Mouse (Mus musculus): ENCODE results near the gene Zfp953. TPM values are rescaled to one million over a fixed set of nuclear protein-coding genes. Genes with fewer than 3 reads are reported as not detected.
"Not testable (repeated sequence)": the region's sequence is repeated elsewhere in the genome, so short reads cannot be mapped to it uniquely, and the experiment has no call there.

Gene Zfp953
- 1 to 10 TPM; 1.1 to 1.2 TPM for total RNA-seq (2021)
- long read RNA-seq, experiment 1 = 0 reads
- long read RNA-seq, experiment 2 = 0 reads

- H3K27ac ChIP-seq = peak within 1 kb of the TSS; percentile 92
- H3K4me3 ChIP-seq = peak within 1 kb of the TSS; percentile 90
- intact Hi-C loops (cut with DNase I) = loop anchor here (1.0 to 5.0 kb wide), 2 partner anchors 27 to 42 kb away; no protein-coding TSS in a partner anchor
- peak; percentile 89 for DNase-seq
- peak; percentile 11; the same call in 1 of the 2 replicates for TF ChIP-seq CTCF (IDR thresholded peaks at IDR 0.05)
These were observed at the start of gene Zfp953, which contains the start of gene Gm28044 for GRCm38 (mm10) chr13:67360131-67360744. Gene Zfp953, minus strand, starts transcription at chr13:67360605. Gene Gm28044, minus strand, starts transcription at chr13:67360536.

- Histone ChIP-seq H3K27ac (peak within 1 kb of the TSS; percentile 77), H3K4me3 (peak within 1 kb of the TSS; percentile 84)
- intact Hi-C loops (cut with DNase I) = loop anchor here (10.0 kb wide), 1 partner anchor 225 kb away; the partner anchor contains the start of gene Rsl1
- peak; percentile 76 for DNase-seq
These were observed 38.9 kb upstream of the Zfp953 start, which contains the start of gene Zfp429 for GRCm38 (mm10) chr13:67399183-67399903. Gene Zfp429, minus strand, starts transcription at chr13:67399819.

GRCm38 (mm10) chr13:67376255-67376654 is 15.8 kb upstream of the Zfp953 start:
- H3K4me3 ChIP-seq; DNase-seq; intact Hi-C loops (cut with DNase I): not testable (repeated sequence)

GRCm38 (mm10) chr13:67375050-67375911 is 14.9 kb upstream of the Zfp953 start, which contains the start of the genes Gm28041 and Zfp456:
Gene Gm28041, minus strand, starts transcription at chr13:67375733.
Gene Zfp456, minus strand, starts transcription at chr13:67375810.
- Histone ChIP-seq H3K27ac (peak within 1 kb of the TSS; percentile 65), H3K4me3 (peak within 1 kb of the TSS; percentile 73)
- intact Hi-C loops (cut with DNase I) = not testable (repeated sequence)
- peak; percentile 61 for DNase-seq

More at GRCm38 (mm10) chr13:67376255-67376654, 15.8 kb upstream of the Zfp953 start:
- H3K27ac ChIP-seq = not testable (repeated sequence)

GRCm38 (mm10) chr13:67351854-67352253 is 8.6 kb downstream of the Zfp953 start:
- intact Hi-C loops (cut with DNase I) = no loop called here
- DNase-seq = no peak
- no peak overlapping the region for H3K27ac ChIP-seq
- TF ChIP-seq CTCF (IDR thresholded peaks at IDR 0.05) = no peak
- H3K4me3 ChIP-seq = no peak overlapping the region

GRCm38 (mm10) chr13:67343422-67343821 is 17.0 kb downstream of the Zfp953 start:
- Histone ChIP-seq H3K4me3 (no peak overlapping the region), H3K27ac (no peak overlapping the region)
- intact Hi-C loops (cut with DNase I) = no loop called here
- TF ChIP-seq CTCF (IDR thresholded peaks at IDR 0.05) = no peak
- DNase-seq = no peak

- intact Hi-C loops (cut with DNase I) = loop anchor here (1.0 kb wide), 1 partner anchor 27 kb away; the partner anchor contains the start of genes Gm28044 and Zfp953
- no peak for DNase-seq
- Histone ChIP-seq H3K27ac (peak overlapping the region; percentile 91), H3K4me3 (peak overlapping the region; percentile 71)
- no peak for TF ChIP-seq CTCF (IDR thresholded peaks at IDR 0.05)
These were observed 27.5 kb downstream of the Zfp953 start for GRCm38 (mm10) chr13:67332877-67333276.

- Histone ChIP-seq H3K27ac (peak within 1 kb of the TSS; percentile 91), H3K4me3 (peak within 1 kb of the TSS; percentile 71)
- DNase-seq = peak; percentile 81
- intact Hi-C loops (cut with DNase I) = no loop called here
- TF ChIP-seq CTCF (IDR thresholded peaks at IDR 0.05) = peak; percentile 66
These were observed 28.2 kb downstream of the Zfp953 start, which contains the start of gene Zfp595 for GRCm38 (mm10) chr13:67332019-67332724. Gene Zfp595, minus strand, starts transcription at chr13:67332570.

- intact Hi-C loops (cut with DNase I) = loop anchor here (5.0 to 10.0 kb wide), 2 partner anchors 39 to 112 kb away; partner anchors contain the start of gene Zfp455
- no peak for DNase-seq
These were observed 53.7 kb downstream of the Zfp953 start for GRCm38 (mm10) chr13:67306718-67307117.

GRCm38 (mm10) chr13:67305822-67306672 is 54.4 kb downstream of the Zfp953 start, which contains the start of gene Zfp457:
Gene Zfp457, minus strand, starts transcription at chr13:67306485.
- intact Hi-C loops (cut with DNase I) = loop anchor here (1.0 to 10.0 kb wide), 3 partner anchors 39 to 178 kb away; partner anchors contain the start of gene Zfp455

More at GRCm38 (mm10) chr13:67306718-67307117, 53.7 kb downstream of the Zfp953 start:
- no peak for TF ChIP-seq CTCF (IDR thresholded peaks at IDR 0.05)
- Histone ChIP-seq H3K27ac (peak overlapping the region; percentile 94), H3K4me3 (peak overlapping the region; percentile 95)

More at GRCm38 (mm10) chr13:67305822-67306672, 54.4 kb downstream of the Zfp953 start, which contains the start of gene Zfp457:
- Histone ChIP-seq H3K27ac (peak within 1 kb of the TSS; percentile 94), H3K4me3 (peak within 1 kb of the TSS; percentile 95)
- TF ChIP-seq CTCF (IDR thresholded peaks at IDR 0.05) = no peak; the same call in 1 of the 2 replicates
- DNase-seq = peak; percentile 88

Other genes with a start within 250 kb of the Zfp953 start
- gene Rslcan18, start 244.3 kb downstream of the Zfp953 start, total RNA-seq (2021) = under 1 TPM; 0.38 to 0.64 TPM
- gene Zfp759, start 238.9 kb downstream of the Zfp953 start, total RNA-seq (2021) = 1 to 10 TPM; 4.7 to 5.6 TPM
- gene Rsl1, start 187.4 kb downstream of the Zfp953 start, total RNA-seq (2021) = 1 to 10 TPM; 1.5 to 2.0 TPM
- gene Zfp455, start 166.1 kb downstream of the Zfp953 start, total RNA-seq (2021) = under 1 TPM; 0.50 to 0.61 TPM
- gene Zfp458, start 82.1 kb downstream of the Zfp953 start, total RNA-seq (2021) = 1 to 10 TPM; 1.3 to 1.5 TPM
- gene Zfp457, start 54.1 kb downstream of the Zfp953 start, total RNA-seq (2021) = 1 to 10 TPM; 4.0 to 4.4 TPM
- 1 to 10 TPM; 1.5 to 1.6 TPM for gene Zfp595, start 28.0 kb downstream of the Zfp953 start, total RNA-seq (2021)
- gene Gm28044, start 69 bp downstream of the Zfp953 start, total RNA-seq (2021) = 1 to 10 TPM; 1.2 to 1.6 TPM
- gene Gm28041, start 15.1 kb upstream of the Zfp953 start, total RNA-seq (2021) = not detected
- gene Zfp456, start 15.2 kb upstream of the Zfp953 start, total RNA-seq (2021) = under 1 TPM; 0.20 to 0.53 TPM
- gene Zfp429, start 39.2 kb upstream of the Zfp953 start, total RNA-seq (2021) = 1 to 10 TPM; 1.0 to 1.7 TPM
- 1 to 10 TPM in 1 of 2 experiments, under 1 TPM in 1; 0.92 to 1.2 TPM for gene Zfp459, start 60.8 kb upstream of the Zfp953 start, total RNA-seq (2021)
- 1 to 10 TPM; 6.5 to 8.3 TPM for gene Zfp874a, start 91.0 kb upstream of the Zfp953 start, total RNA-seq (2021)
- gene Zfp874b, start 123.7 kb upstream of the Zfp953 start, total RNA-seq (2021) = 10 to 100 TPM; 13.4 to 13.8 TPM
- 1 to 10 TPM; 4.2 to 4.8 TPM for gene Zfp58, start 139.9 kb upstream of the Zfp953 start, total RNA-seq (2021)
- under 1 TPM in 1 of 2 experiments, not detected in 1; 0.20 TPM for gene Gm26965, start 165.5 kb upstream of the Zfp953 start, total RNA-seq (2021)
- gene Zfp87, start 165.6 kb upstream of the Zfp953 start, total RNA-seq (2021) = 1 to 10 TPM; 3.5 to 5.2 TPM
- 1 to 10 TPM; 2.3 TPM for gene Zfp748, start 193.2 kb upstream of the Zfp953 start, total RNA-seq (2021)
- gene Zfp729b, start 249.1 kb upstream of the Zfp953 start, total RNA-seq (2021) = 1 to 10 TPM; 2.4 to 3.4 TPM